Mouse (Mus musculus): ENCODE data around the gene Ccdc141.

The Ccdc141 gene

DNA sequence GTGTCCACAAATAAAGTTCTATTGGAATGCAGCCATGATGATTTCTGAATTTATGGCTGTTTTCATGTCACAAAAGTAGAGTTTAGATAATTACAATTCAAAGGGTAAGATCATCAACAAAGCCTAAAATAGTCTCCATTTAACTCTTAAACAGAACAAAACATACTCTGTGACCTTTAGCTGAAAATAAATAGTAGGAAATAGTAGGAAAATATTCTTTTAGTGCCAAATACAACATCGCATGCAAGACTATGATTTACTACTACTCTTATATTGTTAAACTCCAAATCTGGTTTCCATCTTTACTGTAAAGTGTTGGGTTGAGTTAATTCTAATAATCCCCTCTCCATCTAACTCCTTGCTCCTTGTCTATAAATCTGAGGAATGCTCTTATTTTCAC lies 37.0 kb downstream of the Ccdc141 start:
- no peak for DNase-seq (ENCODE audit: low spot score in 2 of 2)

DNA sequence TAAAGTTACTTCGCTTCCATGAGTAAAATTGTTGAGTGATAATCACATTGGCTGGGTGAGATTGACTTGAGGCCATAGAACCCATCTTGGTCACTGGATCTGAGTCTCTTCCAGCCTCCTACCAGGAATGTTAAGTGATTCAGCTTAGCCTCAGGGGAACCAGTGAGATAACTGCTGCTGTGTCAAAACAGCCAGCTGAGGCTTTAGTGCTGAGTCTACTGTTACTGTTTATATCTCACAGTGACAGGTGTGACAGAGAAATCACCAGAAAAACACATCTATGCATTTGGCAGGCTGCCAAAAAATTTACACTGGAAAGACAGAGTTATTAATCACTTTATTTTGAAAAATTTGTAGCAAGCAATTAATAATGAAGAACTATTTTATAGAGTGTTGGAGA lies 43.5 kb downstream of the Ccdc141 start:
- DNase-seq (ENCODE audit: low spot score in 2 of 2): no peak

DNA sequence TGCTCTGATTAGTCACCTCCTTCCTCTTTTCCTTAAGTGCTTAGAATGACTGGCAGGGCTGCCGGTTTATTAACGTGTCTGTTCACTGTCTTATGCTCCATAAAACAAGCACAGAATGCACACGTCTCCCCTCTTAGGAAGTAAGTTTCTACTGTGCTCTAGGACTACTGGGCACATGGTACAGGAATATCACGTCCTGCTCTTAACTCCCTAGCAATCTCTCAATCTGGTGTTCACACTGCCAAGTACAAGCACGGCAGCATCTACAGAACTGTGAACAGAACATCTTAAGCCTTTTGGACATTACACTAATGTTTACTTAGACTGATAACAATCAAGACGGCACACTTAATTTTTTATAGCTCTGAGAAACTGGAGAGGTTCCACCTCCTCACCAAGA lies 52.3 kb downstream of the Ccdc141 start:
- DNase-seq (ENCODE audit: low spot score in 2 of 2): no peak

DNA sequence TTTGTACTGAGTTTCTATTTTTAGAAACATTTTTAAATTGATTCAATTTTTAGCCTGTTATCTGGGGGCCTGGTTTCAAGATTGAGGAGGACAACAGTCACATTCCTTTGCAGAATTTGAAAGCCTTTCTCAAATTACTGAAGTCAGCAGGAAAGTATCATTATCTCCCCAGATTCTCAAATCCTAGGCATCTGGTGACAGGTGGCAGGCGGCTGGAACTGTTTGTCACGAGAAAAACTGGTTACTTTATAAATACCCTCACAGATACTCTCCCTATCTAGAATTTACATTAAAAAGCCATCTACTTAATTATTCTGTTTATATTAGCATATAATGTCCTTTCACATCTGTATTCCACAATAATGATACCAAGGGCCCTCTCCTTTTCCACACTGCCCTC lies 56.1 kb downstream of the Ccdc141 start:
- no peak for DNase-seq (ENCODE audit: low spot score in 2 of 2)

DNA sequence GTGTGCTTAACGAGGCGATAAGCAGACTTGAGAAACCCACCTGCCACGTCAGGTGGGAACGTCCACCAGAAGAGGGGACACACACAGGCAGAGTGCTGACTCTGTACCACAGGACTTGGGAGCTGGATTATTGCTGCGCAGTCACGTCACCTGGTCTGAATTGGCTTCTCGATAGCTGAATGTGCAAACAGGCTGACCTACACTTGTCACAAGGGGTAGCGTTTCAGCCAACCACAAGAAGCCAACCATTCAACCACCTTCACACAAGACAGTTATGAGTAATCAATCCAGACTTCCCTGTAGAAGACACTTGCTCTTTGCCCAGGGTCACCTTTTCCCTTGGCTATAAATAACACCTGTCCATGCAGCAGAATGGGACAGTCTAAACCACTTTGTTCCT lies 56.6 kb downstream of the Ccdc141 start:
- DNase-seq (ENCODE audit: low spot score in 2 of 2): no peak

DNA sequence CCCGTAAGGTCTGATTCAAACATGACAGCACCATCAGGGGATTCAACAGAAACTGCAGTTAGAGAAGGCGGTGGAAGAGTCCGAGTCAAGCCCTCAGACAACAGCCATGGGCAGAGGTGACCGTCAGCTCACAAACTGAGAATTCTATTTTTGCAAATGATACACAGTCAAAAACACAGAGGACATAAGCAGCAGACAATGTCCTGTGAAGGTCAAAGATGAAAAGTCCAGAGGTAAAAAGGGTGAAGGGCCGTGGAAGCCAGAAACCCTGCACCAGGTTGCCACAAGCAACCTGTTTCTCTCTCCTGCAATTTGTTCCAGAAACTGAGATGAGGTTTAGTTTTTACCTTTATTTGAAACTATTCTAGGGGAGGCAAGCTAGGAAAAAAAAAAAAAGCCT lies 57.4 kb downstream of the Ccdc141 start:
- DNase-seq (ENCODE audit: low spot score in 2 of 2): no peak

DNA sequence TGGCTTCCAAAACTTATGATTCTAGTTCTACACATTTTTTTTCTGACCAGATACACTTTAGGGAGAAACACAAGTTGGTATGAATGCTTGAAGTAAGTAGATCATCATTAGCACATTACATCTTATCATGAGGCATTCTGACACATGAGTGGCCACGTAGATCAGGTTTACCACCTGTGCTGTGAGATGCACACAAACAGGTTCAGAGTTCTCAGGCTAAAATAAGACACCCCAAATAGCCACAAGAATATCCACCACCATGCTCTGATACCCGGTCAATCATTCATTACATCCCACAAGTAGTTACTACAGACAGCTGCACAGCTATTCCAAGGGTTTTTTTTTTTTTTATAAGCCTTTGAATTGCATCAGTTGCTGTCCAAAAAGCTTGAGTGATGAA lies 59.3 kb downstream of the Ccdc141 start:
- no peak for DNase-seq (ENCODE audit: low spot score in 2 of 2)

DNA sequence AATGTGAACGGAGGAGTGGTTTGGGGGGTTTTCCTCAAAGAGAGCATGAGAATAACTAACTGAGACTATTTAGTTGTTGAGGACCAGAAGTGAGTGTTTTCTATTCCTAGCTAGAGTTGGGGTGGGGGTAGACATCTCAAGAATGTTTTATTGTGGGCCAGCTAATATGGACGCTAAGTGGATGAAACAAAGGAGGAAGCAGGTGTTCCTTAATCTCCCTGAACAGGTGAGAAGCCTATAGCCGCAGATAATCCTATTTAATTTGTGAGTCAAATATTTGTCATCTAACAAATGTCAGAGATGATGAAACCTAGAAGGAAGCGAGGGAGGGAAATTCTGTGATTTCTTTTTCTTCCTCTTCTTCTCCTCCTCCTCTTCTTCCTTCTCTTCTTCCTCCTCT lies 60.1 kb downstream of the Ccdc141 start:
- DNase-seq (ENCODE audit: low spot score in 2 of 2): no peak

DNA sequence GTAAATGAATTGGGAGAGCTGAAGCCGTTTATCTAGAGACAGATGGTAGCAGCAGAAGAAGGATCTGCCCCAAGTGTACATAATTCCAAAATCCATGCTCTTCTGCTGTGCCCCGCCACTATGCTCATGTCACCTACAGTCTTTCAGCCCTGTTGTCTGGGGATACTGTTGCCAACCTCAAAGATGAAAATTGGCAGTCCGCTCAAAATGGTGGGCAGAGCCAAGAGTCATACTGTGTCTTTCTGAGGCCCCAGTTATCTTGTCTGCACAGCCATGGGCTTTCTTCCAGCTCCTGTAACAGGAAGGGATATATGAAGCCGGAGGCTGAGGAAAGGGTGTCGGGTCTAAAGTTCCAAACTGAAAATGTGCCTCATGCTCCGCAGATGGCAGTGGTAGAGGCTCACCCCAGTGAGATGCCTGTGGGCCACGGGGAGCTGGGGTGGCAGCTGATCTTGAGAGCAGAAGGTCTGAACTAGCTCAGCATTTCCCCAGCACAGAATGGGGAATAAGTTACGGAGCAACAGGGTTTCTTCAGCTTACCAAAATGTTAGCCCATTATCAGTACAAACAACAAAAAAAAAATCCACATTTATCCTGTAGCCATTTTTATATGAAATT lies 60.8 kb downstream of the Ccdc141 start:
- DNase-seq (ENCODE audit: low spot score in 2 of 2): no peak

DNA sequence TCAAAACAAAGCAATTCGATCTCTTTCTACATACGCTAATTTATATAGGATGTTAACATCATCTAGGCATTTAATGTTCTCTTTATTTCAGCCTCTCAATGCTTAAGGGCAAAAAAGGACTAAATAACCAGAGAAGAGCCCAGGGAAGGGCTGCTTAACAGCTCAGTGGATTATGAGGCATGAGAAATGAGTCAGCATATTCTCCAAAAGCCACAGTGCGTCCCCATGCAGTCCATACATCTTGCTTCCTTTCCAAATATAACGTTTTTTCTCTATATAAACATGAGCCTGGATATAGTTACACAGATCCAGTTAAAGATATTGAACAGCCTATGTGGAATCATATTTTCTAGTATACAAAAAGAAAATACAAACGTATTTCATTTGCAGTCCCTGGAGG lies 61.9 kb downstream of the Ccdc141 start:
- no peak for DNase-seq (ENCODE audit: low spot score in 2 of 2)

DNA sequence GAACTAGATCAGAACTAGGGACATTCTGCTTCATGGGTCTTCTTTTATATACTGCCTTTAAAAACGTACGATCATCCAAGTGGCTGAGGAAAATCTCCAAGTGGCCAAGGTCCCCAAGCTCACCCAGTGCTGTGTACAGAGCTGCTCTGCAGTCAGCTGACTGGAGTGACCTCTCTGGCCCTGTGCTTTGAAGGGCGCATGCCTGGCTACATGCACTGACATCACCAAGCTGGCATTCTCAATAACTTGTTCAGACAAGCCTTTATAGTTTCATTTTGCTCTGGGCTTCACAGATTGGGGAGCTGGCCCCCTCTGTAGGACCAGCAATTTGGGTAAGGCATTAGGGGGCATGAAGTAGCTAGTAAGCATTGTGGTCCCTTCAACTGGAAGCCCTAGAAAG lies 64.3 kb downstream of the Ccdc141 start:
- DNase-seq (ENCODE audit: low spot score in 2 of 2): no peak

DNA sequence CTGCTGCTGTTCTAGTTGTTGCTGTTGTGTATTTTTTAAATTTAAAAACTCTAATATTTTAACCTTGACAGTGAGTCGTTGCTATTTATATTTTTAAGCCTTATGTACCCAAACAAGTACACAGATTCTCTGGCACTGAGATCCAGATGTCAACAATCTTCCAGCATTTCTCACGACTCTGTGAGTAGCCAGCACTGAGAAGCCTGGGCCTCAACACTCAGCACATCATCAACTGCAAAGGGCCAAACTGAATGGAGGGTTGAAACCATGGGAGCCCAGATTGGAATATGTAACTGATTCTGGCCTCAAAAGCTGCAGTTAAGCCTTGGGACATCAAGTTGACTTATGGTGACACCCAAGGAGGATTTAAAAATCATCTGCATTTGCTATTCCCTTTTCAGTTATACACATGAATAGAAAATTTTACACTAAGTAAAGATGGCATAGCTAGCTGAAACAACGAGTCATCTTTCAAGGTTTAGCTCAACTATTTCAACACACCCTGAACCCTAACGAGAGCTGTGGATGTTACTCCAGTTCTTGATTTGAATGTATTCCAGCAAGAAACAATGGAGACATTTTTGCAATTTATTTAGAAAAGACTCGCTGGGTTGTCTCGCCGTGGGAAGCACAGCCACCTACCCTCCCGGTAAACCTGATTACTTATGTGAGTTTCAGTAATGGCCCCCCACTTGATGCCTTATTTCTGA lies 65.3 kb downstream of the Ccdc141 start:
- DNase-seq (ENCODE audit: low spot score in 2 of 2): no peak

DNA sequence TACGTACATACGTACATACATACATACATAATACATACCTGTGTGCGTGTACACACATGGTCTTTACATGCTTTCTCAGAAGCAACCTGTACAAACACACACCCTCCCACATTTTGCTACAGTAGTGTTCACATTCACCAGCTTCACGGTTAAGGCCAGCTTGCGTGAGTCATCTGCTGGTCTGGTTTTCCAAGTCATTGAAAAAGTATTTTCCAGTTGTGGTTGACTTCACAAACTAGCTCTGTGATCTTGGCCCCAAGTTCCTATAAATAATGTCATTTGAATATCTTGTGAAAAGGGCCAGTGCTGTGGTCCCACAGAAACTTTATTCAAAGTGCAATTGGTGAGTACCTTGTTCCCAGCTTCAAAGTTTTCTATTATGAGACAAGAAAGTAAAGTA lies 67.9 kb downstream of the Ccdc141 start:
- no peak for DNase-seq (ENCODE audit: low spot score in 2 of 2)

DNA sequence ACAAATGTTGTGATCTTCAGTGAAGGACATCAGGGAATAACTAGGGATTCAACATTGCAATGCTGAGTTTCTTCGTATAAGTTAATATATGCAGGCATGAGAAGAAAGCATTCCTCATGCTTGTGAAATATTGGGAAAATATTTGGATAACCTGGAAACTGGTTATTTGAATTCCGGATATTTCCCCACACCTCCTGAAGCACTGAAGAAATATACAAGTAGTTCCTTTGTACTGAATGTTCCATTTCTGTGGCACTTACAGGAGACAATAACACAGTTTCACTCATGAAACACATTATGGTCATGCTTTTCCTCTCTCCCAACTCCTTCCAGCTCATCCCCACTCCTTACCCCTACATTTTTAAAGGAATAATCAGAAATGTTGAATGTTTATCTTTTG lies 70.6 kb downstream of the Ccdc141 start:
- no peak for DNase-seq (ENCODE audit: low spot score in 2 of 2)

DNA sequence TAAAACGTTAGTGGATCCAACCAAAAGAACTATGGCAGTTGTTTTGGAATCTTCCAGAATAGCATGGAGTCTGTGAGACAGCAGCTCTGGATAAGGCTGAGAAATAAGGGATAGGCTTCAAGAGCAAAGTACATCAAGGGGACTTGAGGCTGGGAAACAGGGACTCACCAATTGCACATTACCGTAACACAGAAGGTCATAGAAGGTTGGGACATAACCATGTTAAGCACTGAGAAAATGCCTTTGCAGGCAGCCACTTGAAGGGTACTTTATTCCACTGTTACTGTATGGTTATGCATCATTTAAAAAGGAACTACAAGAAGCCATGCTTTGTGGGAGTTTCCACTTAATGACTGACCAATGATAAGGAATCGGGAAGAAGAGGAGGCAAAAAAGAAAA lies 71.7 kb downstream of the Ccdc141 start:
- no peak for DNase-seq (ENCODE audit: low spot score in 2 of 2)

DNA sequence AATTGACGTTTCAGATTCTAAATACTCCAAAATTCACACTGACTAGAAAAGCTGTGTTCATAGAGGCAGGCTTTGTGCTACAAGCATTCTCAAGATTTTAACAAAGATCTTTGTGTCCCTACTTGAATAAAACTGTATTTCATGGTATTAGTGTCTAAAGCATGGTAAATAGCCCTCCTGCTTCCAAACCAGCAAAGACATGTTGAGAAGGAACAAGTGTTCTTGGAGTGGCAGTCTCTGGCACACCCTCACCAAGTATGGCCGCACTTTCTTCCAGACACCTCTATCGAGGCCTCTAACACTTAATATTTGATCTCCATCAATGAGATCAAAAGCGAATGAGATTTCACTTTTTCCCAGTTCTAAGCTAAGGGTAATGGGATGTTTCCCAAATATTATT lies 78.7 kb downstream of the Ccdc141 start:
- DNase-seq (ENCODE audit: low spot score in 2 of 2): no peak

DNA sequence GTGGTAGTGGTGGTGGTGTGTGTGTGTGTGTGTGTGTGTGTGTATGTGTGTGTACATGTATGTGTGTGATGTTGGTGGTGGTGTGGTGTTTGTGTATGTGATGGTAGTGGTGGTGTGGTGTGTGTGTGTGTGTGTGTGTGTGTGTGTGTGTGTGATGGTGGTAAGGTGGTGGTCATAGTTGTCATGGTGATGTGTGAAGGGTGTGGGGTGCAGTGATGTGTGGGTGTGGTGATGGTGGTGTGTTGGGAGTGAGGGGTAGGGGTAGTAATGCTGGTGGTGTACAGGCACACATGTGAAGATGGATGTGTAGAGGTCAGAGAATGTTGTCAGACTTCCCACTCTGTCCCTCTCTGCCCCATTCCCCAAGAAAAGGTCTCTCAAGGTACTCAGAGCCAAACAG lies 85.1 kb downstream of the Ccdc141 start:
- no peak for DNase-seq (ENCODE audit: low spot score in 2 of 2)

DNA sequence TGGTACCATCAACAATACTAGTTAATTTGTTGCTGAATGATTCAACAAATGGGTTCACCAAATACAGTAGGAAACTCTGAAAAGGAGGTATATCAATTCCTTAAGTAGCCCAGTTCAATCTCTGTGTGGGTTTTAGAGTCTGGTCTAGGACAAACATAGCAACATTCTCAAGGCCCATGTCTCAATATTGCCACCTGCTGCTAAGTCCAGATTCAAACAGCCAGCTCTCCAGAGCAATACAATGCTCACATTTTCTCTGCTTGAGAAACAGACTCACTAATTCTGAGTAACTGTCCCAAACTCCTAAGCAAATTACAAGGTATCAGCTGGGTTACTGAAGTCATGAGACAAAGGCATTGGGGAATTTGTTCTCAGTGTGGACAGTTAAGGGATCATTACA lies 85.8 kb downstream of the Ccdc141 start:
- no peak for DNase-seq (ENCODE audit: low spot score in 2 of 2)

DNA sequence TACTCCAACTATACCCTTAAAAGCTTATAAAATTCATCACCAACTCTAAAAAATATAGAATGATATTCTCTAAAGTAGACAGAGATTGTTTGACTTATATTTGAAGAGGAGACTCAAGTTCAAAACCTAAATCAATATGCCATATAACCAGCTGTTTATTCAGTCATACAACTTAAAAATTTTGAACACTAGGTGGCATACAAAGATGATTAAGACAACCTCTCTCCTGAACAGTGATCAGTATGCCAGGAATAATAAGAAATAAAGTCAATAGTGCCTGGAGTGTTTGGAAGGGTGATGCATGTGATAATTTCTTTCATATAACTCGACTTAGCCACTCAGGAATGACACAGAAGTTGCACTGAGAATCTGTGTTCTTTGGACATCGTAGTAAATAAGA lies 89.3 kb downstream of the Ccdc141 start:
- no peak for DNase-seq (ENCODE audit: low spot score in 2 of 2)

DNA sequence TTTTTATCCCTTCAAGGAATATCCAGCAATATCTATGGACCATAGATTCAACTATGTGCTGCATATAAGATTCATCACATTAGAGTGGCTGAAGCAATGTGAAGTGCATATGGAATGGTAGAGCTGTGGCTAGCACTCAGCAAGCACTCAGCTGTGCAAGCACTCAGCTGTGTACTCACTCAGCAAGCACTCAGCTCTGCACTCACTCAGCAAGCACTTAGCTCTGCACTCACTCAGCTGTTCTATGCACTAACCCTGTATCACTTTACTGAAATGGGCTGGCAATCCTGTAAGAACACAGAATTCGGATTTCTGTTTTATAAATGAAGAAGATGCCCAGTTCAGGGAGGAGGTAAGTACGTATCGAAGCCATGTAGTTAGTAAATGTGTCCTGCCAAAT lies 89.8 kb downstream of the Ccdc141 start:
- DNase-seq (ENCODE audit: low spot score in 2 of 2): no peak

DNA sequence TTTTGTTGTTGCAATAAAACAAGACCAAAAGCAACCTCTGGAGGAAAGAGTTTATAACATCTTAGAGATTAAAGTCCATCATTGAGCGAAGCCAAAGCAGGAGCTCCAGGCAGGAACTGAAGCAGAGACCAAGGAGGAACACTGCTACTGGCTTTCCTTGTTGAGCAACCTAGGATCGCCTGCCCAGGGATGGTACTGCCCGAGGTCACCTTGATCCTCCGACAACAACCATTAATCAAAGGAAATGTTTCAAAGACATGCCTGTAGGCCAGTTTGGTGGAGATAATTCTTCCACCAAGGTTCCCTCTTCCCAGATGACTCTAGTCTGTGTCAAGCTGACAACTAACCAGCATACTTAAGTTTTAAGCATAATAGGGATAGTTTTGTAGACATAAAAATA lies 91.7 kb downstream of the Ccdc141 start:
- DNase-seq (ENCODE audit: low spot score in 2 of 2): no peak

DNA sequence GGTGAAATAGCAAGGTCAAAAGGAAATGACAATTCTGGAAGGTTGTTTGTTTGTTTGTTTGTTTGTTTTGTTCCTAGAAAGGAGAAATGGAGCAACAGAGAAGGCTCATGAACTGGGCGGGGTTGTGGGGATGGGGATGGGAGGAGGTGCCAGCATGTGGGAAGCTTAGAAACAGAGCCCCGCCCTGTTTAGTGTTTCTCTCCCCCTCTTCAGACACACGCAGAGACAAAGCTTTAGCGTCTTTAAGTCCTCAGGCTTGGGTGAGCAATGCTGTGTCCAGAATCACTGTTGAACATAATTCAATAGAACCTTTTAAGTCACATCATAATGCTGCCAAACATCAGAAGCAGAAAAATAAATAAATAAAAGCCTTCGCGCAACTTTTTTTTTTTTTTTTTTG lies 96.1 kb downstream of the Ccdc141 start:
- no peak for DNase-seq (ENCODE audit: low spot score in 2 of 2)

DNA sequence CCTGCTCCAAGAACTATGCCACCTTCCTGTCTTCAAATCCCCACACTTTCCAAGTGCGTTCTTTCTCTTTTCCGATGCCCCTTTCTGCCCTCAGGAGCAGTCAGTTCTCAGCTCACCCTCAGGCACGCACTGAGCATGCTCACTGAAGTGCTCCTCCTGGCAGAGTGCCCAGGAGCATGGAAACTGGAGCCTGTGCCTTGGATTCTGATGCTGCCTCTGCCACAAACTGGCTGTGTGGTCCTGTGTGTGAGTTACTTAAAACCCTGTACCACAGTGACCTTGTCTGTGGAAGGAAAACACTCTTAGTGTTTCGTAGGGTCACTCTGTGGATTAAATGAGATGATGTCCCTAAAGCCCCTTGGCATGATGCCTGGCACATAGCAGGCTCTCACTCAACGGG lies 96.5 kb downstream of the Ccdc141 start:
- DNase-seq (ENCODE audit: low spot score in 2 of 2): no peak

DNA sequence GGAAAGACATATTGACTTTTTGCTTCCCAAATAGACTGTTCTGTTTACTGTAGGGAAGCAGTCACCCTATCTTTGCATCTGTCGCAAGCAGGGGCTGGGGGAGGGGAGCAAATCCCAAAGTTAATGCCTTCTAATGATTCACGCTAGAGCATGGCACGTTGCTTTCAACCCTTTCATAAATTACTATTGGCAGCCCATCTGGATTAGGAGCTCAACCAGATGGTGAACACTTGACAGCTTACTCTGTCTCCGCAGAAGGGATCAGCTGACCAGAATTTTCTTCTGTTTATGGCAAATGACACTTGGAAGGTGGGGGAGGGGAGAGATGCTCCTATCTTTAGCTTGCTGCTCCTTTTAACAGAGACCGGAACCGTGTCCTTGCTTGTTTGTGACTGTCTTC lies 105.1 kb downstream of the Ccdc141 start:
- DNase-seq (ENCODE audit: low spot score in 2 of 2): no peak

Measured in urinary bladder, postnatal 36 days (tissue).